In genomic region chr14:76658952-76659502, GRCm38 (mm10) we compare ENCODE assay signal across 11 mouse cellular contexts.
DNase-seq lines count a peak whose midpoint lies in the region; ATAC-seq lines count a peak whose summit lies in the region.
"Had no signal": no experiment of that assay in that cellular context is flagged by ENCODE, and none has a peak within 500 bp of the region (broad histone marks: within the 10 kb centered on the region; RNA-seq: fewer than 3 reads in every experiment).

No protein-coding gene starts in this region.

- H3K36me3 ChIP-seq in heart, embryonic 13.5 days, result no peaks in the 10 kb centered on the region
- H3K36me3 ChIP-seq: G1E; heart, embryonic 12.5 days had no signal

- H3K4me2 ChIP-seq in heart, embryonic 13.5 days, result no peak overlapping the region
- H3K4me2 ChIP-seq: heart, embryonic 12.5 days had no signal

- H3K27ac ChIP-seq in heart, embryonic 13.5 days (replicated peaks), result peak overlapping the region; percentile 33

- peaks cover 35% of the 10 kb centered on the region for H3K4me1 ChIP-seq in heart, embryonic 13.5 days

- 57% methylated on average over 15 of the region's 15 CpGs for WGBS in heart, embryonic 13.5 days

- intact Hi-C loops in heart, postnatal 36 days (cut with DNase I), result loop anchor here (2.0 to 5.0 kb wide), 2 partner anchors 152 to 218 kb away; no protein-coding TSS in a partner anchor

- no peak overlapping the region for H3K4me3 ChIP-seq in heart, embryonic 13.5 days
- H3K4me3 ChIP-seq: heart, embryonic 12.5 days had no signal

- no peaks in the 10 kb centered on the region for H3K9me3 ChIP-seq in heart, embryonic 13.5 days
- H3K9me3 ChIP-seq: heart, embryonic 12.5 days had no signal

- no peak for ATAC-seq in heart, embryonic 13.5 days (ENCODE audit: extremely low read depth, insufficient number of reproducible peaks, low FRiP score, low TSS enrichment)
- peak; percentile 47 for ATAC-seq in granulocyte monocyte progenitor cell, adult 5-6 weeks (replicated peaks; ENCODE audit: poor library complexity, severe bottlenecking)

- H3K9ac ChIP-seq in heart, embryonic 13.5 days, result peak overlapping the region; percentile 38
- H3K9ac ChIP-seq: heart, embryonic 12.5 days had no signal

- no peak for DNase-seq in heart, postnatal 36 days
- peak; percentile 13 to 30 for DNase-seq in thymus, adult 18-20 months
- DNase-seq in thymus, postnatal 0 days (ENCODE audit: low spot score), result no peak
- no peak for DNase-seq in retina, postnatal 1 day
- no peak for DNase-seq in embryo, embryonic 9.5 days (ENCODE audit: extremely low spot score)
- DNase-seq in c-Kit-positive CD71-positive TER-119-positive erythroid progenitor cells, embryonic 14.5 days (ENCODE audit: low spot score), result no peak
- DNase-seq: embryo, embryonic 11 days had no signal

- no peaks in the 10 kb centered on the region for H3K27me3 ChIP-seq in heart, embryonic 13.5 days (replicated peaks)
- H3K27me3 ChIP-seq: heart, embryonic 12.5 days had no signal

Comparison
In these comparisons a context has a peak if more than half of its experiments do, and no peak if none do; other contexts are left out.
1. DNase-seq: peak in thymus, adult 18-20 months (2 of 2); none in heart, postnatal 36 days (0 of 2), thymus, postnatal 0 days (single experiment), retina, postnatal 1 day (single experiment), embryo, embryonic 9.5 days (single experiment) and c-Kit-positive CD71-positive TER-119-positive erythroid progenitor cells, embryonic 14.5 days (single experiment).